Mouse (Mus musculus): ENCODE results near the gene Htt. TPM values are rescaled to one million over a fixed set of nuclear protein-coding genes. Genes with fewer than 3 reads are reported as not detected.

Htt gene
- polyA plus RNA-seq (2012; rRNA removed) = 25.7 and 26.4 TPM in 2 replicates

GRCm38 (mm10) chr5:34761509-34761908 lies at the start of gene Htt:
TSS of gene Htt (plus strand) at chr5:34761740.

DNA sequence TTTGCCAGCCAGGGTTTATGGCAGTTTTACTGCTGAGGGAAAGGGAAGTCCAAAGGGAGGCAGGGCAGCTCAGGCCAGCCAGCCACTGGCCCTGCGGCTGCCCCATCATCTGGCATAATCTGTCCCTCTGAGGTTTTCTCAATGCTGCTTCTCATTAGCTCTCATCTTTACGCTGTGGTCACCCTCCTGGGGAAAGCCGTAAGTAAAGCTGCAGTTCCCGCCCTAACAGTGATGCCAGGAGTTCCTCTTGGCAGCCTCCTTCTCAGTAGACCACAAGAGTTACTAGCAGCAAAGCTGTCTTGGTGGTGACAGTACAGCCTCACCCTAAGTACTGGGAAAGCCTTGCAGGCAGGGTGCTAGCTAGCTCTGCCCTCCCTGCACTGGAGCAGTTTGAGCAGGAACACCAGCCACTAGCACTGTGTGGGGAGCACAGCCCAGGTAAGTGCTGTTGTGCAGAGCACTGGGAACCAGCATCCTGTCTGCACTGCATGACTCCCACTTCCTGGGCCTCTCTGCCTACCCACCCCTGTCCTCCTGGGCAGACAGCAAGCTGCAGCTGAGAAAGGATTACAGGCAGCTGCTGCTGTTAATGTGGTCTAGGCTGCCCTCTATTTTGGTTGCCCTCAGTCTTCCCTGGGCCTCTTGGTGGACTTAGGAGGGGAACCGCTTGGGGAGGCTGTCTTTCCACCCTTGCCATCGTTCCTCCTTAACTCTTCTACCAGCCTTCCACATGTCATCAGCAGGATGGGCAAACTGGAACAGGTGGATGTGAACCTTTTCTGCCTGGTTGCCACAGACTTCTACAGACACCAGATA lies 146.6 kb downstream of the Htt start, which contains the start of gene Msantd1:
Gene Msantd1 (plus strand): TSS at position 103 of the 816 bp plus-strand sequence.

DNA sequence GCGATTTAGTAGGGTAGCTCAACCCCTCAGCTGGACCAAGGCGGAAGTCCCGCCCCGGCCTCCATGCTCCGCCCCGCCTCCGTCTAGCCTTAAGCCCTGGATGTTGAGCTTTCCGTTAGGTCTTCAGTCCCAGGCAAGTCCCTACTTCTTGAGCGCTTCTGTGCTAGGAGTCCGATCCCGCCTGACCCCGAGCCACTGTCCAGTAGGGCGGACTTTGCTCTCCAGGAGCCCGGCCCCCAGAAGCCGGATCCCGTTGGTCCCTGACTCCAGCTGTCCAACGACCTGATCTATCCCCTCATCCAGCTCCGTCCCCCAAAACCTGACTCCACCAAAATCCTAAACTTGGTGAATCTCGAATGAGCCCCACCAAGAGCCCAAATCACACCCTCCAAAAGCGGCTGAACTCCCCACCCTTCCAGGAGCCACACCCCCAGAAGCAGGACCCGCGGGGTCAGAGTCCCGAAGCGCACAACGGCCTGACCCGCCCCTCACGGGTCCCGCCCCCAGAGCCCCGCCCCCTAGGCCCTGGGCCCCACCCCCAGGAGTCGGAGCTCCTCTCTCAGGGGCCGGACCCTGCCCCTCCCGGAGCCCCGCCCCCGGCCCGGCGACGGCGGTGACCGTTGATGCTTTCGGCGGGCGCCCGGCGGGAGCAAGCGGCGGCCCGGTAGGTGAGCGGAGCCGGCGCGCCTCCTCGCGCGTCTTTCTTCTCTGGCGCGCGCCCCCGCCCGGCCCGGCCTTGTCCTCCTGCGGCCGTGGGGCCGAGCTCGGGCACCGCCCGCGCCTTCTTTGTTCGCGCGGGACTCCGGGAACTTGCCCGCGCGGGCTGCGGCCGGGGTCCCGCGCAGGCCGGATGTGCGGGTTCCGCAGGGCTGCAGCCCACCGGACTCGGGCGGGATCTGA lies 187.6 kb downstream of the Htt start, which contains the start of gene Rgs12:
Gene Rgs12 (plus strand): TSS at position 585 of the 900 bp plus-strand sequence.

Other genes with a start within 250 kb of the Htt start
- gene Tnip2, start 247.7 kb upstream of the Htt start, polyA plus RNA-seq (2012; rRNA removed) = 9.8 and 13.6 TPM in 2 replicates
- 39.0 and 42.5 TPM in 2 replicates for gene Sh3bp2, start 235.9 kb upstream of the Htt start, polyA plus RNA-seq (2012; rRNA removed)
- 240 and 246 TPM in 2 replicates for gene Add1, start 188.1 kb upstream of the Htt start, polyA plus RNA-seq (2012; rRNA removed)
- gene Mfsd10, start 124.5 kb upstream of the Htt start, polyA plus RNA-seq (2012; rRNA removed) = 172 and 189 TPM in 2 replicates
- gene Nop14, start 101.6 kb upstream of the Htt start, polyA plus RNA-seq (2012; rRNA removed) = 28.0 and 30.0 TPM in 2 replicates
- gene Grk4, start 101.4 kb upstream of the Htt start, polyA plus RNA-seq (2012; rRNA removed) = 2.5 and 3.8 TPM in 2 replicates
- gene Msantd1, start 146.3 kb downstream of the Htt start, polyA plus RNA-seq (2012; rRNA removed) = 7.6 and 8.2 TPM in 2 replicates
- gene Rgs12, start 187.7 kb downstream of the Htt start, polyA plus RNA-seq (2012; rRNA removed) = 53.2 and 60.9 TPM in 2 replicates

Data from central nervous system, embryonic 14 days (tissue).